Mouse (Mus musculus): Measurements from ENCODE around the gene Ogt.

GRCm38 (mm10) chrX:101733828-101734319 is 94.0 kb downstream of the Ogt start, which contains the start of gene Cxcr3:
- TF ChIP-seq CTCF (IDR thresholded peaks at IDR 0.05; ENCODE audit: control insufficient read depth, insufficient read depth, insufficient replicate concordance, low read depth, low read length) (no peak), POLR2A (IDR thresholded peaks at IDR 0.05; ENCODE audit: control insufficient read depth, low read depth, low read length) (no peak)
